Comparison of ENCODE assay signal across 8 mouse cellular contexts in the genomic region with DNA sequence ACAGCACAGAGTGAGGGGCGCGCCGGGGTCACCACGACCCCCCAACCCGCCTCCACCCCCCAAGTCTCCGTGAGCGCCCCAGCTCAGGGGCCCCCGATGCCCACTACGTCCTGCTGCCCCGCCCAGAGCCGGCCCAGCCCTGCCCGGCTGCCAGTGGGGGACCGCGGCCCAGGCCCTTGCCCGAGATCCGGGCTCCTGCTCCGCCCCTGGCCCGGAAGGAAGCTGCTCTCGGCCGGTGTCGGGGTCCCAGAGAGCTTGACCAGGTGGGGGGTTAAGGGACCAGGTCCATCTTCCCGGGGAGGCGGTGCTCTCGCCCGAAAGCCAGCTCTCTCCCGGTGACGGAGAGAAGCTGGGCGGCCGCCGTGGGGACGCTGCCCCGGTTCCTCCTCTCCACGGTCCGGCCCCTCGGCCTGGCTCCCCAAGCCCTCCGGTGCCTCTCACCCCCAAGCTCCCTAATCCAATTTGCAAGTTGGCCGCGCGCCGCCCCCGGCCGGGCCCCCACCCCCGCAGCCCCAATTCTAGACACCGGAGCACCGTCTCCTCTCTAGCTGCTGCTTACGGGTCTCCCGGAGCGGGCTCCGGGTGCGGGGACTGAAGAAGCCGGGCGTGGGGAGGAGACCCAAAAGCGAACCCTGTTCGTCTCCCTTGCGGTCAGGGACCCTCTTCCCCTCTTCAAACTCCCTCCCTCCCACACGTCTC. TPM values are rescaled to one million over a fixed set of nuclear protein-coding genes. Genes with fewer than 3 reads are reported as not detected.
DNase-seq lines count a peak whose midpoint lies in the region; ATAC-seq and TF ChIP-seq lines count a peak whose summit lies in the region.

No protein-coding gene starts in this region.

- ATAC-seq in embryonic facial prominence, embryonic 15.5 days (ENCODE audit: insufficient number of reproducible peaks, low FRiP score, low TSS enrichment, low read depth): no peak
- ATAC-seq in limb, embryonic 15.5 days (ENCODE audit: insufficient number of reproducible peaks, low FRiP score, low TSS enrichment, low read depth): no peak

- H3K4me2 ChIP-seq in embryonic facial prominence, embryonic 15.5 days (replicated peaks): peak overlapping the region; percentile 42
- peak overlapping the region; percentile 36 for H3K4me2 ChIP-seq in limb, embryonic 15.5 days

- no peaks in the 10 kb centered on the region for H3K9me3 ChIP-seq in heart, embryonic 10.5 days
- no peaks in the 10 kb centered on the region for H3K9me3 ChIP-seq in E14TG2a.4 (ENCODE audit: low read length)
- H3K9me3 ChIP-seq in embryonic facial prominence, embryonic 15.5 days (replicated peaks): no peaks in the 10 kb centered on the region
- no peaks in the 10 kb centered on the region for H3K9me3 ChIP-seq in limb, embryonic 15.5 days

- no peaks in the 10 kb centered on the region for H3K36me3 ChIP-seq in heart, embryonic 10.5 days
- H3K36me3 ChIP-seq in E14TG2a.4 (ENCODE audit: insufficient read depth, low read length): no peaks in the 10 kb centered on the region
- no peaks in the 10 kb centered on the region for H3K36me3 ChIP-seq in embryonic facial prominence, embryonic 15.5 days
- no peaks in the 10 kb centered on the region for H3K36me3 ChIP-seq in limb, embryonic 15.5 days

- 2% methylated on average over 53 of the region's 56 CpGs for WGBS in heart, embryonic 10.5 days
- WGBS in embryonic facial prominence, embryonic 15.5 days: under 1% methylated on average over 52 of the region's 56 CpGs
- WGBS in limb, embryonic 15.5 days: under 1% methylated on average over 47 of the region's 56 CpGs

- TF ChIP-seq CTCF in E14TG2a.4 (conservative IDR thresholded peaks at IDR 0.05; ENCODE audit: low read length): no peak

- no peak overlapping the region for H3K27ac ChIP-seq in heart, embryonic 10.5 days
- no peak overlapping the region for H3K27ac ChIP-seq in embryonic facial prominence, embryonic 15.5 days (replicated peaks)
- no peak overlapping the region for H3K27ac ChIP-seq in limb, embryonic 15.5 days

- H3K27me3 ChIP-seq in heart, embryonic 10.5 days (ENCODE audit: insufficient read depth, poor library complexity, severe bottlenecking): peaks cover 99% of the 10 kb centered on the region
- H3K27me3 ChIP-seq in E14TG2a.4 (ENCODE audit: insufficient read depth, low read length): peaks cover 100% of the 10 kb centered on the region
- H3K27me3 ChIP-seq in embryonic facial prominence, embryonic 15.5 days: peaks cover 100% of the 10 kb centered on the region
- H3K27me3 ChIP-seq in limb, embryonic 15.5 days: peaks cover 100% of the 10 kb centered on the region

- H3K4me1 ChIP-seq in heart, embryonic 10.5 days: peaks cover 23% of the 10 kb centered on the region
- H3K4me1 ChIP-seq in E14TG2a.4 (replicated peaks; ENCODE audit: low read depth, low read length): peaks cover 51% of the 10 kb centered on the region
- H3K4me1 ChIP-seq in embryonic facial prominence, embryonic 15.5 days: peaks cover 24% of the 10 kb centered on the region
- peaks cover 23% of the 10 kb centered on the region for H3K4me1 ChIP-seq in limb, embryonic 15.5 days

- no peak overlapping the region for H3K9ac ChIP-seq in embryonic facial prominence, embryonic 15.5 days
- no peak overlapping the region for H3K9ac ChIP-seq in limb, embryonic 15.5 days

- H3K4me3 ChIP-seq in heart, embryonic 10.5 days: peak overlapping the region; percentile 52
- H3K4me3 ChIP-seq in E14TG2a.4 (replicated peaks; ENCODE audit: low read length): peak overlapping the region; percentile 70
- H3K4me3 ChIP-seq in embryonic facial prominence, embryonic 15.5 days (replicated peaks): peak overlapping the region; percentile 32
- H3K4me3 ChIP-seq in limb, embryonic 15.5 days: peak overlapping the region; percentile 20

- no peak for DNase-seq in heart, embryonic 10.5 days (ENCODE audit: low spot score)
- no peak for DNase-seq in heart, adult 9 months (ENCODE audit: low spot score in 2 of 2)
- DNase-seq in ovary, postnatal 14 days (ENCODE audit: low spot score): no peak
- DNase-seq in ovary, adult 18-20 months (ENCODE audit: low spot score): no peak
- no peak for DNase-seq in right cerebral cortex, postnatal 36 days (ENCODE audit: low spot score in 2 of 2)

RNA-seq across cellular contexts. Expression of gene Neurod2, which starts 0.9 kb away (rescaled TPM):
- not detected in 2 replicates for polyA plus RNA-seq in heart, embryonic 10.5 days (2016; fragmentation: Nextera tagmentation; extraction: Ambion mirVana)
- polyA plus RNA-seq in embryonic facial prominence, embryonic 15.5 days (2015; fragmentation: Nextera tagmentation; extraction: Ambion mirVana): 0.09 TPM in 1 of 2 replicates, not detected in the other
- not detected in 2 replicates for polyA plus RNA-seq in limb, embryonic 15.5 days (2015; fragmentation: Nextera tagmentation; extraction: Ambion mirVana)

RNA-seq across cellular contexts. Expression of gene Ppp1r1b, which starts 19.7 kb away (rescaled TPM):
- 8.1 and 20.1 TPM in 2 replicates for polyA plus RNA-seq in heart, embryonic 10.5 days (2016; fragmentation: Nextera tagmentation; extraction: Ambion mirVana)
- polyA plus RNA-seq in embryonic facial prominence, embryonic 15.5 days (2015; fragmentation: Nextera tagmentation; extraction: Ambion mirVana): 3.8 and 7.0 TPM in 2 replicates
- polyA plus RNA-seq in limb, embryonic 15.5 days (2015; fragmentation: Nextera tagmentation; extraction: Ambion mirVana): 3.7 and 4.3 TPM in 2 replicates

RNA-seq across cellular contexts. Expression of gene Stard3, which starts 29.6 kb away (rescaled TPM):
- 51.0 and 53.0 TPM in 2 replicates for polyA plus RNA-seq in heart, embryonic 10.5 days (2016; fragmentation: Nextera tagmentation; extraction: Ambion mirVana)
- 41.0 and 41.3 TPM in 2 replicates for polyA plus RNA-seq in embryonic facial prominence, embryonic 15.5 days (2015; fragmentation: Nextera tagmentation; extraction: Ambion mirVana)
- 36.6 and 40.1 TPM in 2 replicates for polyA plus RNA-seq in limb, embryonic 15.5 days (2015; fragmentation: Nextera tagmentation; extraction: Ambion mirVana)

RNA-seq across cellular contexts. Expression of gene Tcap, which starts 55.1 kb away (rescaled TPM):
- 86.0 and 159 TPM in 2 replicates for polyA plus RNA-seq in heart, embryonic 10.5 days (2016; fragmentation: Nextera tagmentation; extraction: Ambion mirVana)
- polyA plus RNA-seq in embryonic facial prominence, embryonic 15.5 days (2015; fragmentation: Nextera tagmentation; extraction: Ambion mirVana): 8.4 and 12.2 TPM in 2 replicates
- polyA plus RNA-seq in limb, embryonic 15.5 days (2015; fragmentation: Nextera tagmentation; extraction: Ambion mirVana): 18.1 and 45.8 TPM in 2 replicates

RNA-seq across cellular contexts. Expression of gene Pnmt, which starts 57.7 kb away (rescaled TPM):
- polyA plus RNA-seq in heart, embryonic 10.5 days (2016; fragmentation: Nextera tagmentation; extraction: Ambion mirVana): 5.0 and 5.1 TPM in 2 replicates
- polyA plus RNA-seq in embryonic facial prominence, embryonic 15.5 days (2015; fragmentation: Nextera tagmentation; extraction: Ambion mirVana): 0.56 and 0.66 TPM in 2 replicates
- 1.6 TPM in 2 replicates for polyA plus RNA-seq in limb, embryonic 15.5 days (2015; fragmentation: Nextera tagmentation; extraction: Ambion mirVana)

Comparison
In these comparisons a context has a peak if more than half of its experiments do, and no peak if none do; other contexts are left out.
1. H3K4me3 ChIP-seq: peak in every context shown above with its lines; median percentile 70 in E14TG2a.4; 52 in heart, embryonic 10.5 days; 32 in embryonic facial prominence, embryonic 15.5 days; 20 in limb, embryonic 15.5 days.